Mouse (Mus musculus) kidney, postnatal 10 days (tissue): Measurements from ENCODE around the gene Ccdc110.

Experiments
- DNase-seq: peaks from one replicate; pipeline ENCODE4 v3.0.0; 2021; ENCODE audit warnings: mixed read lengths

The Ccdc110 gene

DNA sequence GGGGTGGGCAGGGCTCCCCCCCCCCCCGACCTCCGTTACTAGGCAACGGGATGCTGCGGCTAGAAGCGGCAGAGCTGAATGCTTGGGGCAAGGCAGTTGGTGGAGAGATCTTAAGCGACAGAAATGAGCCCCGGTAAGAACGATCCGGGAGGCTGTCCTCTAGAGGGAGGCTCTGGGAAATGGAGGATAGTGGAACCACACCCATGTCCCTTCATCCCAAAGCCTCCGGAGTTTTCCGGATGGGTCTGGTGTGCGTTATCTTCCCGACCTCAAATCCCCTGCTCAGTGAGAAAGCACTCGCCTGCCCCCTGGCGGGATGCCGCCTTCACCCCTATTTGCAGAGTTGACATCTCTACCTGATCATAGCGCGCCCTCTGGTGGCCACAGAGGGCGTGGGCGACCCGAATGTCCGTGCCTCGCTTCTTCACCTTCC, at the start of gene Ccdc110:
Gene Ccdc110, plus strand, starts transcription at position 38 of the 433 bp plus-strand sequence.
- DNase-seq = peak; percentile 98

DNA sequence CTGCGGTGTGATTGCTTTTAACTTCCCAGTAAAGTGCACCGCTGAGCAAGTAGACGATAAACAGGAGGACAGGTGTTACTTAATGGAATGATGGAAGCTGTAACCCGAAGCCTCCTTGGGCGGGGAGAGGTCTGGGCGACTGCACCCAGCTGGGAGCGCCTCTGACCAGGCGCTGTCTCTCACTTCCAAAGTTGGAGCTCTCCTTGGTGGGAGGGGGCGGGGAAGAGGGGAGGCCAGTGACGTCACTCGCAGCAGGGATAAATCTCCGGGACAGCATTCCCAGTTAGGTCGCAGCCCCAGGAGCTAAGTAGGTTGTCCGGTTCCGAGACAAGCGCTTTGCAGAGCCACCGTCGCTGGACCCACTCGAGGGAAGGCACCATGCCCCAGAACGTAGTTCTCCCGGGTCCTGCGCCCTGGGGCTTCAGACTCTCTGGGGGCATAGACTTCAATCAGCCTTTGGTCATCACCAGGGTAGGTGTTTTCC, 49.2 kb upstream of the Ccdc110 start, which contains the start of gene Pdlim3:
Gene Pdlim3, plus strand, starts transcription at position 260 of the 484 bp plus-strand sequence.
- DNase-seq = peak; percentile 78

DNA sequence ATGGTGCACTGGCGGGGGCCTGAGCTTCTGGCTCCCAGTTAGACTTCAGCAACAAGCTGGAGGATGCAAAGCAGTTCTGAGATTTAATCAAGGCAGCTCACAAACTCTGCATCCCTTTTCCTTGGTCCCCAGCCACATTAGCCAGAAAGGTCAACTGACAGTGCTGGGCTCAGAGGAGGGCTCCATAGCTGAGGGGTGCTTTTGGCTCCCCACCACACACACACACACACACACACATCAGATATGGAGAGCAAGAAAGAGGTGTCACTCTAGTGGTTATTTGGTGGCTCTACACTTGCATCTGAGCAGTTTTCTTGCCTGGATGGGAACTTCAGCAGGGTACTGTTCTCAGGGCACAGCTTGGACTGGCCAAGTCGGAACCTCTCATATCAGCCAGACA, 48.6 kb upstream of the Ccdc110 start:
- DNase-seq = peak; percentile 24

DNA sequence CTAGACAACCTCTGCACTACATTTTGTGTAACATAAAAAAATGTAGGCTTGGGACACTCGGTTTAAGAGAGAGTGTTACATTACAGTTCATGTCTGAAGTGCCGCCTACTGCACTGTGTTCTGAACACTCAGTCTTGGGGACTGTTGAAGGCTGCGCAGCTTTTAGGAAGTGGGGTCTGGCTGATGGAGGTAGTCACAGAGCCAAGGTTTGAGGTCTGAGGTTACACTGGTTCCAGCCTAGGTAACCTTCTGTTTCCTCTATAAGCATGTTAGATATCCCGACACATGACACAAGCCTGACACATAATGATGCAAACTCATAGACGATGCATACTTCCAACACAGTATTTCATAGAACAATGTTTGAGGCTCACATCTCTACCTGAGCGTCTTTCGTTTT, 44.7 kb upstream of the Ccdc110 start:
- no peak for DNase-seq

DNA sequence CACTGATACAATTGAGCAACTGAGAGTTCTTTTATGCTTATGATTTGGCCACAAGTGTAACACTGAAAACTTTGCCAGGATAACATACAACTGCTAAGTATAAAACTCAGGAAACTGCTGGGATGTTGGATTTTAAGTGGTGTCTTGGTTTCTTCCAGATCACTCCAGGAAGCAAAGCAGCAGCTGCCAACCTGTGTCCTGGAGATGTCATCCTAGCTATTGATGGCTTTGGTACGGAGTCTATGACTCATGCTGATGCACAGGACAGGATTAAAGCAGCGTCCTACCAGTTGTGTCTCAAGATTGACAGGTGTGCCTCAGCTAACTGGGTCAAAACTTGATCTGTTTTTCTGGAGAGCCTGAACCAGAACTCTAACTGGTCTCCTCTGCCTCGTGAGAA, 37.8 kb upstream of the Ccdc110 start:
- no peak for DNase-seq

DNA sequence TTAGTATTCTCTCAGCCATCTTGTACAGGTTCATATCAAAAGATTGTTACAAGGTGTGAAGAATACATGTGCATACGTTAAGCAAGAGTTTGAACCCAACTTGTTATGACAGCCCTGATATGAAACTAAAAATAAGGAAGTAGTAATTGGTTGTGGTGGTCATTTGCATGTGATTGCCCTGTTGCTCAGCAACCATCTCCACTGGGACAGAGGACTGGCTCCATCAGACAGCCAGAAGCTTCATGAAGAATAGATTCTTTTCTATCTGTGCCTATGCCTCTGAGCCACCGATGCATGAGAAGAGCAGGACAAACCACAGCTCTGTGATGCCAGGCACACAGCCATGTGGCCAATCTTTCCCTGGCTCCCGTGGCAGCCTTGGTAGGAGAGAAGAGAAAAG, 34.6 kb upstream of the Ccdc110 start:
- DNase-seq = no peak

DNA sequence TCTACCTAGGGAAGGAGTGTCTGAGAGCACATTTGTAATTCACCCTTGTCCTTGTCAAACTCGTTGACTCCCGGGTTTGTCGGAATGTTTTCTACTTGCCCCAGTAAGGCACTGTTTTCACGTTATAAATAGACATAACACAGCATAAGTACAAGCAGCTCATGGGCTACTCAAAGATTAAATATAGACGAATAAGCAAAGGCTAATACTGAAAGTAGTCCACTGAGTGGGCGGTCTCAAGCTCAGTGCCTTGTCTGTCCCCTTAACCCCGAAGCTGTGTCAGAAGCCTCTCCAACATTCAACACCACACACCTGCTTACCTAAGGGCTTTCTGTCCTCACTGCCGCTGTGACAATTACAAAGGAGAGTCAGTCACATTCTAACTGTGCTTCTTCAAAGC, 32.8 kb upstream of the Ccdc110 start:
- no peak for DNase-seq

DNA sequence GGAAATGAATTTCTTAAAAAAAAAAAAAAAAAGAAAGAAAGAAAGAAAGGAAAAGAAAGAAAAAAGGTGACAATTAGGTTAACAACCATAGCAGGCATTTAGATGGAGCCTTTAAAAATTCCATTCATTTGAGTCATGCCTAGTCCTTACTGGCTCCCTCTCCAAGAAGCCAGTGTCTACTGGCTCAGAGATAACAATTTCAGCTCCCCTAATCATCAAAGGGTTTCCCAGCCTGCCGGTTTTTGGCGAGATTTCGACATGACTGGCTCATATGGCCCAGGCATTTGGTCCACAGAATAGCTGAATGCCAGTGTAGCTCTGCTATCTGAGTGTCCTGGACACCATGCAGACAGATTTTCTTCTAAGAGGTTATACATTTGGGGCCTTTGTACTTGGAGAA, 30.8 kb upstream of the Ccdc110 start:
- DNase-seq = no peak

DNA sequence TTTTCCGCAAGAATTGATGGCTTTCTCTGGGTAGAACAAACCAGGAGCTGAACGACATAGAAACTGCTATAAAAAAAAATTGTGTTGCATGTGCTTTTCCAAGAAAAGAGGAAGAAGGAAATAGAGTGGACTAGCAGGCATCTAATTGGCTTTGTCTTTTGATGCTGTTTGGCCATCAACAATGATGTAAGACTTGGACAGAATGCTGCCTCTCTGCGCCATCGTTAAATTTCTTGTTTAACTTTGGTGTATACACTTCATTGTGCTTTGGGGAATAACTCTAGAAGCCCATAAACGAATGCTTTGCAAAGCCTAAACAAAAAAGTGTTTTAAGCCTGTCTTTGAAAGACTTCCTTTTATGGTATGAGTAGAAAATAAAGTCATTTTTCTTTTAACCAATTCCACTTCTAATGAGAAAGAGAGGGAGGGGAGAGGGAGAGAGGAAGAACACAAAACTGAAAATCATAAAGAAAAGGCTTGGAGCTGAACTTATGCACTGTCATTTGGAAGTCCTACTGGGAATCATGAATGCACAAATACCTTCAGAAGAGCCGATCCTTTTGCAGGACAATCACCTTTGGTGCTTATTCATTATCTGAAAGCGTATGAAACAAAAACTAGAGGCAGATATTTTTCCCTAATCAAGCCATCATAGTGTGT, 28.7 kb upstream of the Ccdc110 start:
- no peak for DNase-seq

DNA sequence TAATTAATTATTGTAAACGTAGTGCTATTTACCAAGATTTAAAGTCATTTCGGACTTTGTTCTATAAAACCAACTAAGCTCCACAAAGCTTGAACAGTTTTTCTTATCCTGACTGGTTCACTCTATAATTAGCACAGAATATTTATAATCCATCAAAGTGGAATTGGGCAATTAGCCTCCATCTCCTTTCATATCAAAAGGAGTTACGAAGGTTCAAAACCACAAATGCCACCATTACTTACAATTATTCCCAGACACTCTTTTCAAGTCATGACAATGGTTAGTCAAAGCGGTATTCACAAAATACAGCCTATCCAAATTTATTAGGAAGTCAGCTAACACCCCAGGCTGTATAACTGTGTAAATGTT, 28.2 kb upstream of the Ccdc110 start:
- no peak for DNase-seq

DNA sequence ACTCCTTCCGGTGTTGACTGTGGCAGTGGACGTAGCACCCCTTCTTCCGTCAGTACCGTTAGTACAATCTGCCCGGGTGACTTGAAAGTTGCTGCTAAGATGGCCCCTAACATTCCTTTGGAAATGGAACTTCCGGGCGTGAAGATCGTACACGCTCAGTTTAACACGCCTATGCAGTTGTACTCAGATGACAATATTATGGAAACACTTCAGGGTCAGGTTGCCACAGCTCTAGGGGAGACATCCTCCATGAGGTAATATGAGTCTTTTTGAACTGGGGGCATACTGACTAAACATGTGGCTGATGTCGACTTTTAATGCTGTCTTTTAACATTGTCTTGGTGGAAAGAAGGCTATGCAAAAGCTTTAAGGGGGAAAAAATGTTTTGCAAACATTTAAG, 20.7 kb upstream of the Ccdc110 start:
- peak; percentile 28 for DNase-seq

DNA sequence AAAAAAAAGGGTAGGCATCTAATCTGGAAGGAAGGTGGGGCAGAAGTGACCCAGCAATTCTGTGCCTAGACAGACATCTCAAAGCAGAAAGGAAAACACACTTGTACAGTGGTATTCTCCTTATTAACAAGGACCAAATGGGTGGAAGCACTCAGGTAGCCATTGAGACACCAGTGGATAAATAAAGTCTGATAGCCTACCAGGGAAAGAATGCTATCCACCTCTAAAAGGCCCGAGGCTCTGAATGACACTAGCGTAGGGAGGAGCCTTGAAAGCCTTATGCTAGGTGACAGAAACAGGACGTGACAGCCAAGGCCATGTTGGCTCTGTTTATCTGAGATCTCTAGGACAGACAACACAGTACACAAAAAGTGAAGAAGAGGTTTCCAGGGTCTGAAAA, 17.9 kb upstream of the Ccdc110 start:
- no peak for DNase-seq

DNA sequence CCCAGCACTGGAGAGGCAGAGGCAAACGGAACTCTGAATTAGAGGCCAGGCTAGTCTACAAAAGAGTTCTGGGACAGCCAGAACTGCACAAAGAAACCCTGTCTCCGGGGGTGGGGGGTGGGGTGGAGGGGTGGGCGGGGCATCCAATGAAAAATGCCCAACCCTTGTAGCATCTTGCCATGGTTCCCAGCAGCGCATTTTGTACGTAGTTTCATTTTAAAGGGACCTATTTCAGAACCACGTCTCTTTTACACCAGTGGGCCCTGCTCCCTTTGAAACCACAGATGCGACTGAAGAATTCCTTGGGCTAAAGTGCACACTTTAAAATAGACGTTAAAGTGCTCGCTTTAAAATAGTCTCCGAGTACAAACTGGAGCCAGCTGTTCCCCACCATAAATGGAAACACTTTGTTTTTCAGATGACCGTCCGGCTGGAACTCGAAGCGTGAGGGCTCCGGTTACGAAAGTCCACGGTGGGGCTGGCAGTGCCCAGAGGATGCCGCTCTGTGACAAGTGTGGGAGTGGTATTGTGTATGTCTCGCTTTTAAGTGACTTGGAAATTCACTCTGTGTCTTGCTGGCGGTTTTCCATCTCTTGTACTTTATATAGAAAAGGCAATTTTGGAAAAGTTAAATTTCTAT, 17.3 kb upstream of the Ccdc110 start:
- DNase-seq = peak; percentile 37

DNA sequence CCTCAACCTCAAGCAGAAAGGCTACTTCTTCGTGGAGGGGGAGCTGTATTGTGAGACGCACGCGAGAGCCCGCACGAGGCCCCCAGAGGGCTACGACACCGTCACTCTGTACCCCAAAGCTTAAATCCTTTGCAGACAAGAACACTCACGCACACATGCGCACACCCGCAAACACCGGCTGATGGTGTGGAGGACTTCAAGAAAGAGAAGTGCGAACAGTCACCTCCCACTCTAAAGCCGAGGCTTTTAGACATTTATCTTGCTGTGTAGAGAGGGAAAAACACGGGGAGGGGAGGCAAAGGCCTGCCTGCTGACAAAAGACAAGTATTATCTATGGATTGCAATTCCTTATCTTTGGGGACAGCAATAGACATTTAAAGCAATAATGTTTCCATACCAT, 15.5 kb upstream of the Ccdc110 start:
- no peak for DNase-seq

DNA sequence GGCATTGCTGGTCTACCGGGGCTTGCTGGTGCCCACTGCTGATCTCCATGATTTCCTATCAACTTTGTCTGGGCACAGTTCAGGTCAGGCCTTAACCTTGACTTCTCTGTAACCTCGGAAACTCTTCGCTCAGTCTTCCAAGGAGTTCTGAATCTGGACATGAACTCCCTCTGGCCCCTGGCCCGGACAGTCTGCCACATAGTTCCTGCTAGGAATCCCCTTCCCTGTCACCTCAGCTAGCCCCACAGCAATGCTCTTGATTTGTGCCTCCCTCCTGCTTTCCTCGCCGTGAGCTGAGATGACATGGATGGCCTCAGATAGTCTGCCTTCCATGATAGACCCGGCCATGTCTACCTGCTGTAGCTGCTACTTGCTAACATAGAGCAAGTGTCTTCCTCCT, 14.0 kb upstream of the Ccdc110 start:
- DNase-seq = no peak

DNA sequence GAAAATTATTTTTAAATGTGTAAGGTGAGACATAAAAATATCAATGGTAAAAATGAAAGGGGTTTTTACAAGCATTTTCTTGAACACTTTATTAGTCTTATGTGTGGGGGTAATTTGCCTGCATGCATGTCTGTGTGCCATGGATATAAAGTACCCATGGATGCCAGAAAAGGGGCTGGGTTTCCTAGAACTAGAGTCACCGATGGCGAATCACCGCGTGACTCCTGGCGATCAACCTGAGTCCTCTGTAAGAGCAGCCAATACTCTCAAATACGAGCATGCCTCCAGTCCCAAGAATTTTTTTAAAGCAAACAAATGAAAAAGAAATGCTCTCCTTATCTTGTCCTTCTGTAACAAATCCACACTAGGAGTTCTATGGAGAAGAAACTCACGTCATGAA, 12.3 kb upstream of the Ccdc110 start:
- no peak for DNase-seq

DNA sequence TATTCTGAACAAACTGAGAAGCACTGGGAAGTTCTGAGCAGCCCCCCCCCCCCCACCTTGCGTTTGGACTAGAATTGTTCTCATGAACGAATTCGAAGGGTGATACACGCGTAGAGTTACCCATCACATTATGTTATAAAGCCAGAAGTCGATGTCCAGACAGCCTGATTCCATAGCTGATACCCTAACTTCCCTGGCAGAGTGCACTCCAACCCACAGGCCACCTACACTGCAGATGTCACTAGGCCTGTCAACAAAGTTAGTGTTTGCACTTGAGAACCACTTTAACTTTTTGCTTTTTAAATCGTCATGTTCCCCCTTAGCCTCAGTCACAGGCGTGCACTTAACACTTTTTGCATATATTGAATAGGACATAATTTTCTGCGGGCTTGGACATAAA, 2.6 kb downstream of the Ccdc110 start:
- no peak for DNase-seq

DNA sequence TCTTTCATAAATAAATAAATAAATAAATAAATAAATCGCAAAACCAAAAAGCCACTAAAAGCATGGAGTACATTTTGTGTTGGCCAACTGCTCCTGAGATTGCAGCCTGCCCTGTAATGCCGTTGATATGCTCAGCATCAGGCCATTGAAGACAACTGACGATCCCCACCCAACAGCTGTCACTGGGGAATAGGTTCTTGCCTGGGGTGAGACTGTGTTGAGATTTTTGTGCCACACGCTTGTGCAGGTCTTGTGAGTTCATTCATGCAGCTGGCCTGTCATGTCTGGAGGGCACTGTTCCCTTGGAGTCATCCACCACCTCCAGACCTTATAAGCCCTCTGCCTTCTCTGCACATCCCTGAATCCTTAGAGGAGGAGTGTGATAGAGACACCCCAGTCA, 11.9 kb downstream of the Ccdc110 start:
- DNase-seq = no peak

DNA sequence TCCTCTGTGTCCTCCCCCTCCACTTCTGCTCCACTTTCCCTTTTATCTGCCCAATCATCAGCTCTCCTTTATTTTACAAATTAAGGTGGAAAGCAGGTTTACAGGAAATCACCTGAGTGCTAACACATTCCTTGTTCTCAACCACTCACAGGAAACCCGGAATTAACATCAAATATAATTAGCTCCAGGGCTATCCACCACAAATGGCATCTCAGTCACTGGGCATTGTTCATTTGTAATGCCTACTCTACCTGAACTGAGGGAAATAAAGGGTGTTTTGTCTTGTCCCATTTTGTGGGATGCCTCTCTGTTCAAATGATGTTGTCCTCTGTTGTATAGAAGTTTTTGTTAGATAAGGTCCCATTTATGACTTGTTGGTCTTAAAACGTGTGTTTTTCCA, 16.2 kb downstream of the Ccdc110 start:
- DNase-seq = no peak

DNA sequence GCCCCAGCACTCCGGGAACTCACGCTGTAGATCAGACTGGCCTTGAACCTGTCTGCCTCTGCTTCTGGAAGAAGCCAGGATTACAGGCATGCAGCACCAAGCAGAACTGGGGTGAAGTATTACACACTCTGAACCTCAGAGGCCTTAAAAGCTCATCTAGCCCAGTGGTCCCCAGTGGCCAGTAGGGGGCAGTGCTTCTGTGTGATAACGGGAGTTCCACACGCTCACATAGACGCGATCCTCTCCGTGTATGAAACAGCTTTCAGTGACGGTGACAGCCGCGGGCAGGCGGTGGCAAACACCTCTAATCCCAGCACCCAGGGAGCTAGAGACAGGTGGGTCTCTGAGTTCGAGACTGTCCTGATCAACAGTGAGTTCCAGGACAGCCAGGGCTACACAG, 36.5 kb downstream of the Ccdc110 start:
- no peak for DNase-seq

DNA sequence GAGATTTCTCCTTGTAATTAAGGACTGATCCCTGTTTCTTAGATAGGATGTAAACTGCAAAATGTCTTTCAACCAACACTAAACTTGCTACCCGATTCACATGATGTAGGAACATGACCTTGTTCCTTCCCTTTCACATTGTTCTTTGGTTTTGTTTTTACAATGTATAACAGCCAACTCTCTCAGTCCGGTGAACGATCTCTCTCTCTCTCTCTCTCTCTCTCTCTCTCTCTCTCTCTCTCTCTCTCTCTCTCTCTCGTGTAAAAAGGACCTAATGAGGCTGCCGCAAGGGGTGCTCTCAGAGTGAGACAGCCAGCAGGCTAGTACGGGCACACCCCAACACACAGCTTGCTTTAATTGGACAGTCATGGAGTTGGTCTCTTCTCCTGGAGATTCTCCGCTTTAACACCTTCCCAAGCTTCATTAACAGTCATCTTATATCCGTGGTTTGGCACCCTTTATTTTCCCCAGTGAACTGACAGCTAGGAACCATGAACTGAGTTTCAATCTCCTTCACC, 39.6 kb downstream of the Ccdc110 start:
- no peak for DNase-seq

DNA sequence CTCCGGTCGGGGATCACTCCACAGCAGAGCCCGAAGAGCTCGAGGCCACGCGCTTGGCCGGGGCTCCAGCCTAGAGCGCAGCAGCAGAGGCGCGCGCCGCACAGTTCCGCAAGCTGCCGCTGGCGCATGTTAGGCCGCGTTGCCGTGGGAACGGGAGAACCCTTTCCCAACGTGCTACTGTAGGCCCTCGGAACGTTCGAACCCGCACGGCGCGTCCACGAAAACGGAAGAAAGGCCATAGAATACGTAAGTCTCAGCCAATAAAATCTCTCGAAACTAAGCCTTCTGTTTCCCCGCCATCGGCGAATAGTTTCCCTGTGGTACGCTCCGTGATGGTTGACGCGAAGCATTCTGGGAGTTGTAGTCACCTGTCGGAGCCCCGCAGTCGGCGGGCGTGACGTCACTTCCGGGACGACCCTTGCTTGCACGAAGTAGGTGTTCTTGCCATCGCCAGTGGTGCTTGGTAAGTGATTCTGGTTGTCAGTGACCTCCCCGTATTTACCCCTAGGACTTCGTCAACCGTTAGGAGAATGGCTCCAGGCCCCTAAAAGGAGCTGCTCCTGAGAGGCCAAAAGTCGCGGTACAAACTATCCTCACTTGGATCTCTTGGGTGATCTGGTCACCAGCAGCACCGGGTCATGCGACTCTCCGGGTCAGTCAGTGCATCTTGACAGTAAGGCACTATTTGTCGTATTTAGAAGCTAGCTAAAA, 40.9 kb downstream of the Ccdc110 start, which contains the start of the genes 1700029J07Rik and Ufsp2:
Gene 1700029J07Rik, minus strand, starts transcription at position 127 of the 711 bp plus-strand sequence.
Gene Ufsp2, plus strand, starts transcription at position 403 of the 711 bp plus-strand sequence.
- DNase-seq = peak; percentile 99

DNA sequence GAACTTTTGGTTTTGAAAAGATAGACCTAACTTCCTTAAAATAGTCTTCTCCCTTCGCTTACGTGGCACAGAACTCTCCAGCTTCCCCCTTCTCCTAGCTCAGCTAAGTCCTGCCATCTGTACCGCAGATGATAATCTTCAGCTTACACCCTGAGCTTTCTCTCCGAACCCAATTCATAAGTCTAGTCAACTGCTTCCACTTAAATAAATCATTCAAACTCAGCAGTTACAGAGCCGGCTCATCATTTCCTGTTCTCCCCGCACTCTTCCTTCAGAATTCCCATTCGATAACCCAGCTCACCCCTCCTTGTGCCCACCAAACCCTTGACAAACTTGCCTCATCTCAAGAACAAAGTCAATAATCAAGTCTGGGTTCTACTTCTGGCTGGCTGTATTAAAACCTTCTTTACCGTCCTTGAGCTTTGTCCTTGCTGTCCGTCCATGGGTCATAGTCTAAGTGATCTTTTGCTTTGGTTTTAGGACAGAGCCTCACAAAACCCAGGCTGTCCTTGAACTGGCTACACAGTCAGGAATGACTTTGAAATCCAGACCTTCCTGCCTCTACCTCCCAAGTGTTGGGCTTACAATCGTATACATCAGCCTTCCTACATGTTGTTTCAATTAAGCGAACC, 41.5 kb downstream of the Ccdc110 start:
- DNase-seq = no peak
